16 mouse cellular contexts compared by ENCODE assay signal in genomic region chr19:57838546-57838945, GRCm38 (mm10).
"Had no signal": no experiment of that assay in that cellular context is flagged by ENCODE, and none has a peak within 500 bp of the region (broad histone marks: within the 10 kb centered on the region; RNA-seq: fewer than 3 reads in every experiment).

No protein-coding gene starts in this region.

- H3K36me3 ChIP-seq: liver, embryonic 13.5 days; neural tube, embryonic 15.5 days had no signal

- H3K4me2 ChIP-seq: kidney, embryonic 15.5 days; liver, embryonic 13.5 days; neural tube, embryonic 15.5 days had no signal

- DNase-seq: kidney, adult 11 months; kidney, adult 8-10 months; kidney, postnatal 10 days; kidney, postnatal 36 days; layer of hippocampus, postnatal 36 days; liver, embryonic 13.5 days; lung, adult 2 months; lung, postnatal 14 days; lung, postnatal 4 days; thymus, adult 18-20 months; thymus, postnatal 36 days had no signal

- H3K27me3 ChIP-seq: kidney, embryonic 15.5 days; liver, embryonic 13.5 days; neural tube, embryonic 15.5 days had no signal

- ATAC-seq: midbrain, embryonic 16.5 days had no signal

- H3K27ac ChIP-seq: kidney, embryonic 15.5 days; left cerebral cortex, adult 2 months; liver, embryonic 13.5 days; neural tube, embryonic 15.5 days had no signal

- H3K9ac ChIP-seq: kidney, embryonic 15.5 days; liver, embryonic 13.5 days; neural tube, embryonic 15.5 days had no signal

- H3K4me1 ChIP-seq: kidney, embryonic 15.5 days; liver, embryonic 13.5 days had no signal

- H3K9me3 ChIP-seq: kidney, embryonic 15.5 days; neural tube, embryonic 15.5 days had no signal

- H3K4me3 ChIP-seq: kidney, embryonic 15.5 days; left cerebral cortex, adult 2 months; liver, embryonic 13.5 days; myocyte; neural tube, embryonic 15.5 days had no signal
